Mouse (Mus musculus) mesoderm, embryonic 11.5 days (tissue): ENCODE measurements at regions not wholly inside any gene's neighbourhood (a gene's known extent, or its start where the extent isn't known, plus 50 kb on each side); places are given as distances from the start of the nearest gene placed in this dataset.
A peak's percentile ranks its signal among the peaks of the same experiment; 100 is the strongest.
"Not testable (repeated sequence)": the region's sequence is repeated elsewhere in the genome, so short reads cannot be mapped to it uniquely, and the experiment has no call there.

Experiments used
- DNase-seq: peaks from one replicate; pipeline ENCODE4 v3.0.0-alpha.2; 2012; ENCODE audit warnings: low read depth, low spot score

- DNase-seq, result peak; percentile 65
Measured at GRCm38 (mm10) chr12:93152618-93153245, 1303.8 kb upstream of the Sel1l start.

GRCm38 (mm10) chr12:93151530-93151929, 1302.6 kb upstream of the Sel1l start:
- DNase-seq, result no peak

DNA sequence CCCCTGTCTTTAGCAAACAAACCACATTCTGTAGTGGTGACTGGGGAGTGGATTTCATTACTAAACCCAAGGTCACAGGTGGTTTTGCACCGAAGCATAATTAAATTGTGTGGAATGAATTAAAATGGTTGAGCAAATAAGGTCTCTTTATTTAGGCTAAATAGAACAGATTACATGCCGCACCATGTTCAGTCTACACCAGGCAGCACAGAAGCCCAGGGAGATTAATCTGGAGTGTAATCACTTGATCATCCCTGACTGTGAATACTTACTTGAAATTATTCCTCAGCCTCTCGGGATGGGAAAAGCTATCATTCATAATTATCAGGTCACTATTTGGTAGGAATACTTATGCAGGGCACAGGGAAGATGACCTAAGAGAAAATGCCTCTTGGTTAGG, 1293.3 kb upstream of the Sel1l start:
- no peak for DNase-seq

DNA sequence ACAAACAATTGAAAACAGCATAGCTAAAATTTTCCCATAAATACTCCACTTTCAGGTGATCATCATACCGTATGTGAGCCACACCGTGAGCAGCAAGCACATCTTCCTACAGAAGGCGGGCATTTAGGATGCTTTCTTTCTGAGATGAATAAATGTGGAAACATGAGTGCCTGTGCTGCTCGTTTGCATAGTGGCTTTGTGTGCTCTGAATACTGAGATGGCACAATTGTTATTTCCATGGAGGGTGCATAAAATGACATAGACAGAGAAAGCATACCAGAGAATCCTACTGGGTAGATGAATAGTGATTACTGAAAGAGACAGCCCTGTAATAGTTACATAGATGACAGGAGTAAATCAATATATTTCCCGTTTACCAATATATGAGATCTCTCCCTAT, 1287.4 kb upstream of the Sel1l start:
- no peak for DNase-seq

- DNase-seq, result no peak
Measured at GRCm38 (mm10) chr12:93122216-93122615, 1273.3 kb upstream of the Sel1l start.

- DNase-seq, result peak; percentile 40
Measured at GRCm38 (mm10) chr12:93088031-93088790, 1239.3 kb upstream of the Sel1l start.

DNA sequence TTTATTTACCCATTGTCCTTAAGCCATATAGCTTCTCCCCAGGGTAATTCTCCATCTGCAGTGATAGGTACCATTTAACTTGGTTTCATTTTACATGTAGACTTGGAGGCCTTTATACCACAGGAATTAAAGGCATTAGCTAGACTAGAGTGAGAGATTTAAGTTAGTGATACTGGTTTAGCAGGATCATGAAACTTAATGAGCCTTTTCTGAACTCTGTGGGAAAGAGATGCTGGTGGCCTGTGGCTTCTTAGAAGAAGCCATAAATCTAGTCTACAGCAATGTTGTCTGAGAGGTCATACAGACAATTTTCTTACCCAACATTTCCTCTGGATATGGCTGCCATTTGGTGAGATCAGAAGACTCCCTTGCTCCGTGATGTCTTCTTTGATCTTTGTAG, 1214.9 kb upstream of the Sel1l start:
- peak; percentile 20 for DNase-seq

DNA sequence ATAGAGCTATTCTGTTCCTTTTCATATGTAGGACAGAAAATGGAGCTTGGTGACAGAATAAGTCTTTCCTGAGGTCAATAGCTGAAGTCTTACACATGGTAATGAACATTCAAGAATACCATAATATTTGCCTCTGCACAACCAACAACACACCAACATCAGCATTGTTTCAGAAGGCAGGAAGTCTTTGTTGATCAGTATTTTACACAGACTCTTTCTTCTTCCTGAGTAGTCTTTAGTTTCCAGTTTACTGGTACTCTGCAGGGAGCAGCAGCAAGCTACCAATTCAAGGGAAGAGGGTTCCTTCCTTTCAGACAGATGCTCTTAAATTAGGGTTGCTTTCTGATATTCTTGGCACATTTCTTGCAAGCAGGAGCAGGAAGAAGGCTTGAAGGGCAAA, 1170.7 kb upstream of the Sel1l start:
- DNase-seq, result no peak

- peak; percentile 11 for DNase-seq
Measured at GRCm38 (mm10) chr12:93011583-93011982, 1162.6 kb upstream of the Sel1l start.

- DNase-seq, result peak; percentile 34
Measured at GRCm38 (mm10) chr12:93006844-93007365, 1157.9 kb upstream of the Sel1l start.

DNA sequence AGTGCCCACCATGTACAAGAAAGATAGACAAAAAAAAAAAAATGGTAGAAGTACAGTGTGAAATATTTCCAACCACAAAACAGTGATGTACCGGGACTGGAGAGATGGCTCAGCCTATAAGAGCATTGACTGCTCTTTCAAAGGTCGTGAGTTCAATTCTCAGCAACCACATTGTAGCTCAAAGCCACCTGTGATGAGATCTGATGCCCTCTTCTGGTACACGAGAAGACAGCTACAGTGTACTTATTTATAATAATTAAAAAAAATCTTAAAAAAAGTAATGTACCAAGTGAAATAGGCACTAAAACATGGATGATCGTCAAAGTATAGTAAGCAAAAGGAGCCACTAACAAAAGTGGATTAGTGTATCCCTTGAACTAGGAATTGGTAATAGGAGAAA, 1154.2 kb upstream of the Sel1l start:
- no peak for DNase-seq

DNA sequence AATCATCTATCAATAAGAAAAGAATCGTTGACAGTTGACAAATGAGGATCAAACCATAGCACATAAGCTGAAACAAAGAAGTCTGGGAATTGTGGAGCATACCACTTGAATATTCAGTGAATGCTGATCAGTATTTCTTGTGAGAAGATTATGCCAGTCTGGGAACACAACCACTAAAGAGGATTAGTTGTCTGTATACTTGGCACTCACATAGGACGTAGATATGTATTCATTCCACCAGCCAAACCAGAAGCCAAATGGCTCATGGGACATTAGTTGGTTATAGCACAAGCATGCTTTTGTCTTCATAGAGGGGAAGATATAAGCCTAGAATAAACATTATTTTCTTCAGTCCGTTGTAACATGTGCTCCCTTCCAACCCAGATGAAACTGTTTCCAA, 1126.7 kb upstream of the Sel1l start:
- DNase-seq, result no peak

GRCm38 (mm10) chr12:92944352-92944751, 1095.4 kb upstream of the Sel1l start:
- DNase-seq, result no peak

DNA sequence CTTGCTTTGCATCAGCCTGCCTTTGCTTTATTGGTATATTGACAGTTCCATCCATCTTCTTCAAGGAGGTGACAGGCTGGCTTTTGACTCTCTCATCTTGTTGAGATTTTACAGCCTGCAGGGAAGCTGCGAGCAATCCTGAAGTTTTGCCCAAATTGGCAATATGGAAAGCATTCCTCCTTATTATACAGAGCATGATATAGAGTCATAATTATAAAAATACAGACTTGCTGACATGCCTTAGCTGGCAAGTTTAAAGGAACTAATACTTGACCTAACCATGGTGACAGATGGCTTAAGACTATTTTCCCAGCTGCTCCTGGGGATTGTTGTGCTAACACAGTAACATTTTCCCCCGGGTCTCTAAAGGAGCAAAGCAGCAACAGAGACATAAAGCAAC, 1078.6 kb upstream of the Sel1l start:
- no peak for DNase-seq

- DNase-seq, result no peak
Measured at GRCm38 (mm10) chr12:92926942-92927341, 1078.0 kb upstream of the Sel1l start.

- DNase-seq, result no peak
Measured at GRCm38 (mm10) chr12:92919920-92920319, 1071.0 kb upstream of the Sel1l start.

DNA sequence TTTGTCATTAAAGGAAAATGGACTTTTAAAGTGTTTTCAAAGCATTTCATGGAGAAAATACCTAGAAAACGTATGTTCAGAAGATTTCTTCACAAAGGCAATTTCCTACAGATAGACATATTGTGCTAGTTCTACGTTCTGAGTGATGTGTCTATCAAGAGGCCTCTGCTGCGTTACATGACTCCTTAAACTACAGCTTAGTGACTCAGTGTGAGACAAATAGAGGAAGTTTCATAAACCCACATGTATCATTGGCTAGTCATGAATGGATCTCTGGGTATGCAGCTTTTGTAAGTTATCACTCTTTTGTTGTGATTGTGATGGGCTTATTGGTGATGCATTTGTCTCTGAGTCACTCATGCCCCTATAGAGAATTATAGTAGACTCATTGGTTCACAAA, 1067.3 kb upstream of the Sel1l start:
- no peak for DNase-seq

DNA sequence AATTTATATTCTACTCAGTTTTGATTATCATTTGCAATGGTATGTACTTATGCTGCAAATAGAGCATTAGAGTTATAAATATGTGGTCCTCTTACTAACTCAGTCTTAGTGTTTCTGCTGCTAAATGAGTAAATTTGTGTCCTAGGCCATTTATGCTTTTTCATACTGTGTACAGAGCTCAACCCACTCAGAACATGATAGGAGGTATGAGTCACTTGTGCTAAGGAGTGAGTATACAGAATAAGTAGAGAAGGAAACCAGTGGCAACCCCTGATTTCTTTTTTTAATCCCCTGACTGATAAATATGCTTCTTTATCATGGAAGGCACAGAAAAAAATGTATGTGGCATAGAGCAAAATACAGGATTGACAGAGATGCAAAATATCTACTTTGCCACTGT, 1066.8 kb upstream of the Sel1l start:
- no peak for DNase-seq

GRCm38 (mm10) chr12:92915203-92915602, 1066.2 kb upstream of the Sel1l start:
- no peak for DNase-seq

- DNase-seq, result no peak
Measured at GRCm38 (mm10) chr12:92904382-92904781, 1055.4 kb upstream of the Sel1l start.

GRCm38 (mm10) chr12:92892315-92892714, 1043.4 kb upstream of the Sel1l start:
- DNase-seq, result no peak

GRCm38 (mm10) chr12:92891663-92892062, 1042.7 kb upstream of the Sel1l start:
- not testable (repeated sequence) for DNase-seq

DNA sequence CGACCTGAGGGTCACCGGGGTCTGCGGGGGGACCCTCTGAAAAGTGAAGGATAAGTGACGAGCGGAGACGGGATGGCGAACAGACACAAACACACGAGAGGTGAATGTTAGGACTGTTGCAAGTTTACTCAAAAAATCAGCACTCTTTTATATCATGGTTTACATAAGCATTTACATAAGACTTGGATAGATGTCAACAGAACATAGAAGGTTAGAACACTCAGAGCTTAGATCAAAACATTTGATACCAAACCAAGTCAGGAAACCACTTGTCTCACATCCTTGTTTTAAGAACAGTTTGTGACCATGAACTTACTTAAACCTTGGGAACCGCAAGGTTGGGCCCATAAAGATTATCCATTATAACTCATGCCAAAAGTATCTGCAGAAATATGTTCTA, 1042.2 kb upstream of the Sel1l start:
- DNase-seq, result not testable (repeated sequence)
